ENCODE assay signal across 8 mouse cellular contexts in the genomic region with DNA sequence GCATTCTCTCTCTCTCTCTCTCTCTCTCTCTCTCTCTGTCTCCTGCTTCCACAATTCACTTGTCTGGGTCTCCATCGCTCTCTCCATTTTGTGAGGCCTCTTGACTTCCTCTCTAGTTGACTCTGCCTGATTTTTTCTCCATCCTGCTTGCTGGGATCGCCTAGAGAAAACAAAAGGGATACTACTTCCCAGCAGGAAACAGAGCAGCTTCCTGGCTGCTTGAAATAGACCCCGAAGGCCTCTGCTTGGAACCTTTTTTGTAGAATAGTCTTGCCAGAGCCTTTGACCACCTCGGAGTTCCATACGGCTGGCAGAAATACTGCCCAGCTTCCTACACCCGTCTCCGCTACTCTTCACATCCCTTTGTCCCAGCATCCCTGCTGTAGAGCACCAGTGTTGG.
DNase-seq lines count a peak whose midpoint lies in the region; ATAC-seq lines count a peak whose summit lies in the region.
"Had no signal": no experiment of that assay in that cellular context is flagged by ENCODE, and none has a peak within 500 bp of the region (broad histone marks: within the 10 kb centered on the region; RNA-seq: fewer than 3 reads in every experiment).

No protein-coding gene starts in this region.

- H3K9me3 ChIP-seq in kidney, embryonic 16.5 days (ENCODE audit: low read length): no peaks in the 10 kb centered on the region
- H3K9me3 ChIP-seq in embryonic facial prominence, embryonic 12.5 days: no peaks in the 10 kb centered on the region
- H3K9me3 ChIP-seq in heart, embryonic 11.5 days (replicated peaks; ENCODE audit: control insufficient read depth, low read length): no peaks in the 10 kb centered on the region
- no peaks in the 10 kb centered on the region for H3K9me3 ChIP-seq in liver, embryonic 13.5 days (replicated peaks)

- DNase-seq in kidney, adult 8-10 months: no peak
- DNase-seq in liver, embryonic 13.5 days: no peak
- no peak for DNase-seq in frontal cortex, adult 2 months (ENCODE audit: extremely low spot score in 1 of 2, low spot score in 1 of 2)
- DNase-seq: gastrocnemius, postnatal 25 days had no signal

- peak overlapping the region; percentile 77 for H3K27ac ChIP-seq in kidney, embryonic 16.5 days (ENCODE audit: low read length)
- H3K27ac ChIP-seq in embryonic facial prominence, embryonic 12.5 days: peak overlapping the region; percentile 69
- H3K27ac ChIP-seq in heart, embryonic 11.5 days (ENCODE audit: low read depth, low read length): peak overlapping the region; percentile 75
- peak overlapping the region; percentile 9; the same call in 1 of the 2 replicates for H3K27ac ChIP-seq in liver, embryonic 13.5 days

- no peaks in the 10 kb centered on the region for H3K27me3 ChIP-seq in kidney, embryonic 16.5 days (ENCODE audit: insufficient read depth, low read length)
- no peaks in the 10 kb centered on the region for H3K27me3 ChIP-seq in embryonic facial prominence, embryonic 12.5 days
- H3K27me3 ChIP-seq in heart, embryonic 11.5 days (ENCODE audit: control insufficient read depth, insufficient read depth, low read length): no peaks in the 10 kb centered on the region
- H3K27me3 ChIP-seq in liver, embryonic 13.5 days: 0 out of 2 replicates have a peak, but pooled peaks cover 3% of the 10 kb centered on the region

- H3K4me1 ChIP-seq in kidney, embryonic 16.5 days (ENCODE audit: insufficient read depth, low read length): peaks cover 63% of the 10 kb centered on the region
- peaks cover 32% of the 10 kb centered on the region for H3K4me1 ChIP-seq in embryonic facial prominence, embryonic 12.5 days
- peaks cover 56% of the 10 kb centered on the region for H3K4me1 ChIP-seq in heart, embryonic 11.5 days (ENCODE audit: control insufficient read depth, insufficient read depth, low read length)
- H3K4me1 ChIP-seq in liver, embryonic 13.5 days (replicated peaks): peaks cover 36% of the 10 kb centered on the region

- no peak for ATAC-seq in kidney, embryonic 16.5 days (ENCODE audit: low FRiP score, low TSS enrichment)
- no peak for ATAC-seq in embryonic facial prominence, embryonic 12.5 days (ENCODE audit: insufficient number of reproducible peaks, insufficient read depth, low FRiP score, low TSS enrichment)
- ATAC-seq in heart, embryonic 11.5 days (replicated peaks; ENCODE audit: insufficient number of reproducible peaks, low FRiP score, low TSS enrichment): no peak
- ATAC-seq in liver, embryonic 13.5 days (ENCODE audit: low read depth): no peak
- ATAC-seq in megakaryocyte-erythroid progenitor cell, adult 5-6 weeks (replicated peaks; ENCODE audit: low FRiP score, low TSS enrichment, poor library complexity, severe bottlenecking): no peak

- no peaks in the 10 kb centered on the region for H3K36me3 ChIP-seq in kidney, embryonic 16.5 days (ENCODE audit: insufficient read depth, low read length)
- no peaks in the 10 kb centered on the region for H3K36me3 ChIP-seq in embryonic facial prominence, embryonic 12.5 days
- H3K36me3 ChIP-seq in heart, embryonic 11.5 days (ENCODE audit: control insufficient read depth, insufficient read depth, low read length): no peaks in the 10 kb centered on the region
- no peaks in the 10 kb centered on the region for H3K36me3 ChIP-seq in liver, embryonic 13.5 days

- H3K4me3 ChIP-seq in kidney, embryonic 16.5 days (ENCODE audit: low read length): no peak overlapping the region
- no peak overlapping the region for H3K4me3 ChIP-seq in embryonic facial prominence, embryonic 12.5 days
- no peak overlapping the region for H3K4me3 ChIP-seq in heart, embryonic 11.5 days (ENCODE audit: low read depth, low read length)
- no peak overlapping the region for H3K4me3 ChIP-seq in liver, embryonic 13.5 days (replicated peaks)

- H3K9ac ChIP-seq in kidney, embryonic 16.5 days (replicated peaks; ENCODE audit: low read length): no peak overlapping the region
- no peak overlapping the region for H3K9ac ChIP-seq in embryonic facial prominence, embryonic 12.5 days
- H3K9ac ChIP-seq in heart, embryonic 11.5 days (ENCODE audit: low read depth, low read length): no peak overlapping the region
- no peak overlapping the region for H3K9ac ChIP-seq in liver, embryonic 13.5 days

- WGBS in kidney, embryonic 16.5 days: 68% methylated on average over 7 of the region's 7 CpGs
- 50% methylated on average over 7 of the region's 7 CpGs for WGBS in embryonic facial prominence, embryonic 12.5 days
- WGBS in heart, embryonic 11.5 days (ENCODE audit: insufficient replicate concordance): 47% methylated on average over 7 of the region's 7 CpGs
- WGBS in liver, embryonic 13.5 days (ENCODE audit: insufficient replicate concordance): 55% methylated on average over 7 of the region's 7 CpGs

- H3K4me2 ChIP-seq in kidney, embryonic 16.5 days (replicated peaks; ENCODE audit: low read depth, low read length): no peak overlapping the region
- no peak overlapping the region for H3K4me2 ChIP-seq in embryonic facial prominence, embryonic 12.5 days (replicated peaks)
- no peak overlapping the region for H3K4me2 ChIP-seq in heart, embryonic 11.5 days
- H3K4me2 ChIP-seq in liver, embryonic 13.5 days: no peak overlapping the region

Comparison
In these comparisons a context has a peak if more than half of its experiments do, and no peak if none do; other contexts are left out.
1. H3K27ac ChIP-seq: peak in every context shown above with its lines; median percentile 77 in kidney, embryonic 16.5 days; 75 in heart, embryonic 11.5 days; 69 in embryonic facial prominence, embryonic 12.5 days; 9 in liver, embryonic 13.5 days.